Mouse (Mus musculus) testis, adult 2 months (tissue): ENCODE results near the gene Stil.
"Not testable (repeated sequence)": the region's sequence is repeated elsewhere in the genome, so short reads cannot be mapped to it uniquely, and the experiment has no call there.

ENCODE experiments used
- CTCF ChIP-seq: fragments of 200-500 bp; IDR thresholded peaks from 2 replicates; pipeline ENCODE4 v1.5.1; 2012; ENCODE audit warnings: low read depth, mild to moderate bottlenecking, inconsistent platforms, low read length, moderate library complexity; ENCODE audit not compliant: control insufficient read depth, insufficient read depth, insufficient replicate concordance
- POLR2A ChIP-seq: fragments of 200-500 bp; IDR thresholded peaks from 2 replicates; pipeline ENCODE4 v1.6.1; 2012; ENCODE audit warnings: low read depth, mild to moderate bottlenecking, inconsistent platforms, low read length, moderate library complexity; ENCODE audit not compliant: control insufficient read depth

GRCm38 (mm10) chr4:114960881-114961280 lies 39.1 kb upstream of the Stil start:
- TF ChIP-seq CTCF, POLR2A: not testable (repeated sequence)
